Mouse (Mus musculus): ENCODE data around the gene Fam241b.

Gene Fam241b

GRCm38 (mm10) chr10:62143820-62144219, at the start of gene Fam241b:
TSS of gene Fam241b (minus strand) at chr10:62143920.
- DNase-seq (ENCODE audit: extremely low read depth, insufficient read length, low spot score) = no peak

- DNase-seq (ENCODE audit: extremely low read depth, insufficient read length, low spot score) = peak; percentile 86
Observed at GRCm38 (mm10) chr10:62192701-62193157, 49.0 kb upstream of the Fam241b start.

GRCm38 (mm10) chr10:62190821-62191220, 47.1 kb upstream of the Fam241b start:
- peak; percentile 31 for DNase-seq (ENCODE audit: extremely low read depth, insufficient read length, low spot score)

- DNase-seq (ENCODE audit: extremely low read depth, insufficient read length, low spot score) = peak; percentile 56
Observed at GRCm38 (mm10) chr10:62189910-62190309, 46.2 kb upstream of the Fam241b start.

GRCm38 (mm10) chr10:62189303-62189702, 45.6 kb upstream of the Fam241b start:
- no peak for DNase-seq (ENCODE audit: extremely low read depth, insufficient read length, low spot score)

- DNase-seq (ENCODE audit: extremely low read depth, insufficient read length, low spot score) = peak; percentile 41
Observed at GRCm38 (mm10) chr10:62186882-62187281, 43.2 kb upstream of the Fam241b start.

- peak; percentile 53 for DNase-seq (ENCODE audit: extremely low read depth, insufficient read length, low spot score)
Observed at GRCm38 (mm10) chr10:62183053-62183452, 39.3 kb upstream of the Fam241b start.

- no peak for DNase-seq (ENCODE audit: extremely low read depth, insufficient read length, low spot score)
Observed at GRCm38 (mm10) chr10:62182471-62183014, 38.8 kb upstream of the Fam241b start.

GRCm38 (mm10) chr10:62181701-62182100, 38.0 kb upstream of the Fam241b start:
- DNase-seq (ENCODE audit: extremely low read depth, insufficient read length, low spot score) = no peak

- DNase-seq (ENCODE audit: extremely low read depth, insufficient read length, low spot score) = no peak
Observed at GRCm38 (mm10) chr10:62179944-62180343, 36.2 kb upstream of the Fam241b start.

GRCm38 (mm10) chr10:62174533-62175313, 31.0 kb upstream of the Fam241b start:
- DNase-seq (ENCODE audit: extremely low read depth, insufficient read length, low spot score) = no peak

GRCm38 (mm10) chr10:62173941-62174448, 30.3 kb upstream of the Fam241b start:
- DNase-seq (ENCODE audit: extremely low read depth, insufficient read length, low spot score) = no peak

- DNase-seq (ENCODE audit: extremely low read depth, insufficient read length, low spot score) = no peak
Observed at GRCm38 (mm10) chr10:62172841-62173553, 29.3 kb upstream of the Fam241b start.

- DNase-seq (ENCODE audit: extremely low read depth, insufficient read length, low spot score) = no peak
Observed at GRCm38 (mm10) chr10:62162410-62162809, 18.7 kb upstream of the Fam241b start.

GRCm38 (mm10) chr10:62149929-62150328, 6.2 kb upstream of the Fam241b start:
- DNase-seq (ENCODE audit: extremely low read depth, insufficient read length, low spot score) = no peak

GRCm38 (mm10) chr10:62147466-62148248, 3.9 kb upstream of the Fam241b start:
- DNase-seq (ENCODE audit: extremely low read depth, insufficient read length, low spot score) = no peak

GRCm38 (mm10) chr10:62145957-62146356, 2.2 kb upstream of the Fam241b start:
- DNase-seq (ENCODE audit: extremely low read depth, insufficient read length, low spot score) = no peak

GRCm38 (mm10) chr10:62138040-62138439, 5.7 kb downstream of the Fam241b start:
- DNase-seq (ENCODE audit: extremely low read depth, insufficient read length, low spot score) = no peak

GRCm38 (mm10) chr10:62137150-62137549, 6.6 kb downstream of the Fam241b start:
- no peak for DNase-seq (ENCODE audit: extremely low read depth, insufficient read length, low spot score)

GRCm38 (mm10) chr10:62135696-62136470, 7.8 kb downstream of the Fam241b start:
- DNase-seq (ENCODE audit: extremely low read depth, insufficient read length, low spot score) = no peak

All from 3134 (cell line).